Mouse (Mus musculus): ENCODE data around the gene Cop1. TPM values are rescaled to one million over a fixed set of nuclear protein-coding genes. Genes with fewer than 3 reads are reported as not detected.

The Cop1 gene
- polyA plus RNA-seq, 1 experiment from 2014 or later = 32.7 TPM

GRCm38 (mm10) chr1:159382916-159383315, 150.8 kb downstream of the Cop1 start:
- Histone ChIP-seq H3K9ac (ENCODE audit: low read length) (no peak overlapping the region), H3K4me1 (replicated peaks; ENCODE audit: control insufficient read depth, insufficient read depth, low read length) (no peaks in the 10 kb centered on the region), H3K27ac (ENCODE audit: low read depth) (no peak overlapping the region), H3K9me3 (ENCODE audit: control insufficient read depth, low read length) (no peaks in the 10 kb centered on the region), H3K4me2 (ENCODE audit: low read length) (no peak overlapping the region), H3K4me3 (ENCODE audit: low read depth, low read length) (no peak overlapping the region), H3K36me3 (ENCODE audit: control insufficient read depth, insufficient read depth, low read length) (no peaks in the 10 kb centered on the region), H3K27me3 (replicated peaks; ENCODE audit: control insufficient read depth, insufficient read depth, low read length) (no peaks in the 10 kb centered on the region)
- DNase-seq (ENCODE audit: low spot score) (no peak), ATAC-seq (replicated peaks; ENCODE audit: low FRiP score, low TSS enrichment, low read depth) (no peak)
- 75% methylated on average over 2 of the region's 2 CpGs for WGBS

- Histone ChIP-seq H3K4me2 (ENCODE audit: low read length) (no peak overlapping the region), H3K4me3 (ENCODE audit: low read depth, low read length) (no peak overlapping the region), H3K4me1 (replicated peaks; ENCODE audit: control insufficient read depth, insufficient read depth, low read length) (no peaks in the 10 kb centered on the region), H3K36me3 (ENCODE audit: control insufficient read depth, insufficient read depth, low read length) (no peaks in the 10 kb centered on the region), H3K27me3 (replicated peaks; ENCODE audit: control insufficient read depth, insufficient read depth, low read length) (no peaks in the 10 kb centered on the region), H3K27ac (ENCODE audit: low read depth) (no peak overlapping the region), H3K9me3 (ENCODE audit: control insufficient read depth, low read length) (no peaks in the 10 kb centered on the region), H3K9ac (ENCODE audit: low read length) (no peak overlapping the region)
- ATAC-seq (replicated peaks; ENCODE audit: low FRiP score, low TSS enrichment, low read depth) = no peak
- 60% methylated on average over 5 of the region's 5 CpGs for WGBS
- no peak for DNase-seq (ENCODE audit: low spot score)
Observed at GRCm38 (mm10) chr1:159386458-159386857, 154.3 kb downstream of the Cop1 start.

- Histone ChIP-seq H3K4me1 (replicated peaks; ENCODE audit: control insufficient read depth, insufficient read depth, low read length) (peaks cover 10% of the 10 kb centered on the region), H3K9me3 (ENCODE audit: control insufficient read depth, low read length) (no peaks in the 10 kb centered on the region), H3K27me3 (replicated peaks; ENCODE audit: control insufficient read depth, insufficient read depth, low read length) (no peaks in the 10 kb centered on the region), H3K27ac (ENCODE audit: low read depth) (no peak overlapping the region), H3K36me3 (ENCODE audit: control insufficient read depth, insufficient read depth, low read length) (no peaks in the 10 kb centered on the region), H3K4me2 (ENCODE audit: low read length) (no peak overlapping the region), H3K9ac (ENCODE audit: low read length) (no peak overlapping the region), H3K4me3 (ENCODE audit: low read depth, low read length) (no peak overlapping the region)
- WGBS = 50% methylated on average over 13 of the region's 13 CpGs
- no peak for ATAC-seq (replicated peaks; ENCODE audit: low FRiP score, low TSS enrichment, low read depth)
- no peak for DNase-seq (ENCODE audit: low spot score)
Observed at GRCm38 (mm10) chr1:159388565-159389024, 156.5 kb downstream of the Cop1 start.

- H3K4me3 ChIP-seq (ENCODE audit: low read depth, low read length) = no peak overlapping the region
- WGBS = 24% methylated on average over 14 of the region's 14 CpGs
- H3K9me3 ChIP-seq (ENCODE audit: control insufficient read depth, low read length) = no peaks in the 10 kb centered on the region
- no peak overlapping the region for H3K4me2 ChIP-seq (ENCODE audit: low read length)
- peaks cover 12% of the 10 kb centered on the region for H3K4me1 ChIP-seq (replicated peaks; ENCODE audit: control insufficient read depth, insufficient read depth, low read length)
- no peaks in the 10 kb centered on the region for H3K36me3 ChIP-seq (ENCODE audit: control insufficient read depth, insufficient read depth, low read length)
- no peaks in the 10 kb centered on the region for H3K27me3 ChIP-seq (replicated peaks; ENCODE audit: control insufficient read depth, insufficient read depth, low read length)
- DNase-seq (ENCODE audit: low spot score) (peak; percentile 88), ATAC-seq (replicated peaks; ENCODE audit: low FRiP score, low TSS enrichment, low read depth) (no peak)
- H3K9ac ChIP-seq (ENCODE audit: low read length) = no peak overlapping the region
- no peak overlapping the region for H3K27ac ChIP-seq (ENCODE audit: low read depth)
Observed at GRCm38 (mm10) chr1:159390049-159390448, 157.9 kb downstream of the Cop1 start.

DNA sequence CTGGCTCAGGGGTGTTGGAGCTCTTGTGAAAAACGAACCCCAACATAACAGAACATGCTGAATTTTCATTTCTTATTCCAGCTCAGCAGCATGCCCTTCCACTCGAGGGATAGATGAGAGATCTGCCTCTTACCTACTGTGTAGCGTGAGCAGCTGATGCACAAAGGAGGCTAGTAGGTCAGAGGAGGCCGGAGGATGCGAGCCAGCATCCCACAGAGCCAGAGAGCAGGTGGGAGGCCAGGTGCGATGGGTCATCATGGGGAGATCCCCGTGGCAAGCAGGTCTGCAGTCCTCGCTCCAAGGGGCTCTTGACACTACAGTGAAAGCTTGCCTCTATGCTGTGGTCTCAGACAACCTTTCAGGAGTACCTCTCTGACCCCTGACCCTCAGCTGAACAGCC, 160.5 kb downstream of the Cop1 start:
- Histone ChIP-seq H3K4me2 (ENCODE audit: low read length) (no peak overlapping the region), H3K4me1 (replicated peaks; ENCODE audit: control insufficient read depth, insufficient read depth, low read length) (peaks cover 12% of the 10 kb centered on the region), H3K36me3 (ENCODE audit: control insufficient read depth, insufficient read depth, low read length) (no peaks in the 10 kb centered on the region), H3K9me3 (ENCODE audit: control insufficient read depth, low read length) (no peaks in the 10 kb centered on the region), H3K9ac (ENCODE audit: low read length) (no peak overlapping the region), H3K27me3 (replicated peaks; ENCODE audit: control insufficient read depth, insufficient read depth, low read length) (no peaks in the 10 kb centered on the region), H3K4me3 (ENCODE audit: low read depth, low read length) (no peak overlapping the region), H3K27ac (ENCODE audit: low read depth) (no peak overlapping the region)
- no peak for DNase-seq (ENCODE audit: low spot score)
- no peak for ATAC-seq (replicated peaks; ENCODE audit: low FRiP score, low TSS enrichment, low read depth)
- 65% methylated on average over 8 of the region's 8 CpGs for WGBS

DNA sequence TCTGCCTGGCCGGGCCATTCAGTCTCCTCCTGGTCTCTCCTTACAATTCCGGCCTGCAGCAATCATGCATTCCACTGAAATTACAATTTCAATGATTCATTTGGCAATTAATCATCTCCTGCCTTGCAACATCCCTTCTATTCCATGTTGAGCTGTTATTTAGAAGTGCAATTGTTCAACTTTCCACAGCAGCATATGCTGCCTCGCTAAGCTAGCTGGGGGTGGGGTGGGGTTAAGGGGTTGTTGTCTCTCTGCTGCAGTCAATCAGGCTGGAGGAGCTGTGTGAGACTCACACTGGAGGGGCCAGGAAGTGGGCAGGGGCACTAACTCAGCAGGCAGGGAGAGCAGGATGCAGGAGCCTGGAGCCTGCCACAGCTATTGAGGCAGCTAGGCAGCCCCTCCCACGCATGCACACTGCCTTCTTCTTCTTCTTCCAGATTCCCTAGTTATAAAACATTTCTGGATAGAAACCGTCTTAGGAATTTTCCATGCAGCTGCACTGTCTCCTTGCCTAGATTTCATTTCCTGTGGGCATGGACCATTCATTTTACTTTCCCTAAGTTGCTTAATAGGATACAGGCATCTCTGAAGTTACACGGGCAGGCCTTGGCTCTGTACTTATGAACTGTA, 161.1 kb downstream of the Cop1 start:
- WGBS = 18% methylated on average over 6 of the region's 6 CpGs
- H3K4me1 ChIP-seq (replicated peaks; ENCODE audit: control insufficient read depth, insufficient read depth, low read length) = peaks cover 12% of the 10 kb centered on the region
- ATAC-seq (replicated peaks; ENCODE audit: low FRiP score, low TSS enrichment, low read depth) (0 out of 2 replicates have a peak, but pooled peaks have one; percentile 57), DNase-seq (ENCODE audit: low spot score) (peak; percentile 54)
- H3K27ac ChIP-seq (ENCODE audit: low read depth) = no peak overlapping the region
- H3K9ac ChIP-seq (ENCODE audit: low read length) = no peak overlapping the region
- H3K36me3 ChIP-seq (ENCODE audit: control insufficient read depth, insufficient read depth, low read length) = no peaks in the 10 kb centered on the region
- H3K9me3 ChIP-seq (ENCODE audit: control insufficient read depth, low read length) = no peaks in the 10 kb centered on the region
- H3K4me2 ChIP-seq (ENCODE audit: low read length) = no peak overlapping the region
- no peak overlapping the region for H3K4me3 ChIP-seq (ENCODE audit: low read depth, low read length)
- H3K27me3 ChIP-seq (replicated peaks; ENCODE audit: control insufficient read depth, insufficient read depth, low read length) = no peaks in the 10 kb centered on the region

DNA sequence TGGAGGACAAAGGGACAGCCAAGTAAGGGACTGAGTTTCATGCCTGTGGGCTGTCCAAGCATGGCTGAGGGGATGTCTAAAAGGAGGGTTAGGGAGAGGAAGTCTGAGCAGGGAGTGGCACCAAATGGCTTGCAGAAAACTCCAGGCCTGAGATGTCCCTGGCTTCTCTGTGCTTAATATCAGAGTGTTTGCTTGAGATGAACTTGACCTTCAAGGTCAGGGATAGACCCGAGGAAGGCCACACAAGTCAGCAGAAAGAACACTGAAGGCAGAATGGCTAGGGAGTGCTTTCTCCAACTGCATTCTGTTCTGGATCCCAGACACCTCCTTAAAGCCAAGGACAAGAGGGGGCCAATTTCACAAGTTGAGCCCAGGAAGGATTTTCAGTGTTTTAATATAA, 161.8 kb downstream of the Cop1 start:
- Histone ChIP-seq H3K9me3 (ENCODE audit: control insufficient read depth, low read length) (no peaks in the 10 kb centered on the region), H3K4me2 (ENCODE audit: low read length) (no peak overlapping the region), H3K9ac (ENCODE audit: low read length) (no peak overlapping the region), H3K27me3 (replicated peaks; ENCODE audit: control insufficient read depth, insufficient read depth, low read length) (no peaks in the 10 kb centered on the region), H3K4me1 (replicated peaks; ENCODE audit: control insufficient read depth, insufficient read depth, low read length) (peaks cover 12% of the 10 kb centered on the region), H3K27ac (ENCODE audit: low read depth) (no peak overlapping the region), H3K36me3 (ENCODE audit: control insufficient read depth, insufficient read depth, low read length) (no peaks in the 10 kb centered on the region), H3K4me3 (ENCODE audit: low read depth, low read length) (no peak overlapping the region)
- WGBS = 18% methylated on average over 1 of the region's 1 CpGs
- DNase-seq (ENCODE audit: low spot score) (no peak), ATAC-seq (replicated peaks; ENCODE audit: low FRiP score, low TSS enrichment, low read depth) (no peak)

DNA sequence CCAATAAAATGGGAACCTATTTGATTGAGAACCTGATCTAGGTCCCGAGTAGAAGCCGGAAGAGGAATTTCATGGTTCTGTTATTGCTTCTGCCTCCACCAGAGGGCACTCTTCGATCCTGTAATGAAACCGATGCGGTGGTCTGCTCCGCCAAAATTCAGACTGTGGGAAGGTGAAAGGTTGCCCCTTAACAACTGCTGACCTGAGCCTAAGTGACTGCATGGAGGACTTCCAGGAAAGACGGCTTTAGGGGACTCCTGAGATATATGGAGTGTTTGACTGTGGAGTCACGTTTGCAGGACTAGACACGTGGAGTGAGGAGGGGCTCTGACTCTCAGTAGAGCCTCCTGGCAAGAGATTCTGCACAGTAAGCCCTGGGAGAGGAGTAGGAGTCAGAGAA, 164.4 kb downstream of the Cop1 start:
- 9% methylated on average over 9 of the region's 9 CpGs for WGBS
- Histone ChIP-seq H3K4me3 (ENCODE audit: low read depth, low read length) (no peak overlapping the region), H3K4me1 (replicated peaks; ENCODE audit: control insufficient read depth, insufficient read depth, low read length) (peaks cover 12% of the 10 kb centered on the region), H3K9me3 (ENCODE audit: control insufficient read depth, low read length) (no peaks in the 10 kb centered on the region), H3K27ac (ENCODE audit: low read depth) (no peak overlapping the region), H3K4me2 (ENCODE audit: low read length) (peak overlapping the region; percentile 41), H3K36me3 (ENCODE audit: control insufficient read depth, insufficient read depth, low read length) (no peaks in the 10 kb centered on the region), H3K27me3 (replicated peaks; ENCODE audit: control insufficient read depth, insufficient read depth, low read length) (no peaks in the 10 kb centered on the region), H3K9ac (ENCODE audit: low read length) (no peak overlapping the region)
- no peak for ATAC-seq (replicated peaks; ENCODE audit: low FRiP score, low TSS enrichment, low read depth)
- peak; percentile 75 for DNase-seq (ENCODE audit: low spot score)

All from intestine, embryonic 14.5 days (tissue).